Mouse (Mus musculus): ENCODE data around the gene Slc1a7.

Gene Slc1a7

GRCm38 (mm10) chr4:108015067-108015765, 47.1 kb downstream of the Slc1a7 start:
- DNase-seq, result peak; percentile 72

- no peak for DNase-seq
These were observed 48.2 kb downstream of the Slc1a7 start for GRCm38 (mm10) chr4:108016321-108016720.

GRCm38 (mm10) chr4:108017839-108018238, 49.7 kb downstream of the Slc1a7 start:
- no peak for DNase-seq

GRCm38 (mm10) chr4:108018241-108018923, 50.2 kb downstream of the Slc1a7 start:
- no peak for DNase-seq

GRCm38 (mm10) chr4:108018961-108019921, 51.1 kb downstream of the Slc1a7 start:
- DNase-seq, result no peak

GRCm38 (mm10) chr4:108020178-108020577, 52.0 kb downstream of the Slc1a7 start:
- no peak for DNase-seq

- peak; percentile 40 for DNase-seq
These were observed 55.1 kb downstream of the Slc1a7 start for GRCm38 (mm10) chr4:108023186-108023585.

- peak; percentile 80 for DNase-seq
These were observed 56.5 kb downstream of the Slc1a7 start for GRCm38 (mm10) chr4:108024641-108025040.

- peak; percentile 82 for DNase-seq
These were observed 57.1 kb downstream of the Slc1a7 start for GRCm38 (mm10) chr4:108025269-108025668.

GRCm38 (mm10) chr4:108026193-108026592, 58.1 kb downstream of the Slc1a7 start:
- no peak for DNase-seq

- no peak for DNase-seq
These were observed 62.9 kb downstream of the Slc1a7 start for GRCm38 (mm10) chr4:108030888-108031501.

GRCm38 (mm10) chr4:108031502-108032351, 63.6 kb downstream of the Slc1a7 start:
- DNase-seq, result peak; percentile 47

GRCm38 (mm10) chr4:108032352-108032849, 64.3 kb downstream of the Slc1a7 start:
- DNase-seq, result peak; percentile 29

- no peak for DNase-seq
These were observed 65.1 kb downstream of the Slc1a7 start for GRCm38 (mm10) chr4:108033041-108033764.

GRCm38 (mm10) chr4:108037027-108037426, 68.9 kb downstream of the Slc1a7 start:
- DNase-seq, result no peak

GRCm38 (mm10) chr4:108045136-108046107, 77.3 kb downstream of the Slc1a7 start:
- no peak for DNase-seq

GRCm38 (mm10) chr4:108046136-108046535, 78.0 kb downstream of the Slc1a7 start:
- no peak for DNase-seq

- peak; percentile 58 for DNase-seq
These were observed 83.6 kb downstream of the Slc1a7 start for GRCm38 (mm10) chr4:108051687-108052274.

GRCm38 (mm10) chr4:108052673-108053072, 84.5 kb downstream of the Slc1a7 start:
- DNase-seq, result no peak
